Mouse (Mus musculus) T-helper 17 cell (primary cell): ENCODE measurements around the gene Gdpd5.

Source experiments
- in situ Hi-C, 2 experiments: fragments of 300-600 bp; cut with MboI, MseI; formaldehyde crosslinking; loops; 1 replicate in 1 of 2; 2 replicates in 1 of 2; pipeline ENCODE4 v1.15.1; 2025; ENCODE audit warnings: high pct_unique_total_duplicates in 2 of 2

Gene Gdpd5

GRCm38 (mm10) chr7:99381214-99382087 lies at the start of gene Gdpd5:
Gene Gdpd5 (plus strand): TSS chr7:99381414.
- in situ Hi-C loops = no loop called here

DNA sequence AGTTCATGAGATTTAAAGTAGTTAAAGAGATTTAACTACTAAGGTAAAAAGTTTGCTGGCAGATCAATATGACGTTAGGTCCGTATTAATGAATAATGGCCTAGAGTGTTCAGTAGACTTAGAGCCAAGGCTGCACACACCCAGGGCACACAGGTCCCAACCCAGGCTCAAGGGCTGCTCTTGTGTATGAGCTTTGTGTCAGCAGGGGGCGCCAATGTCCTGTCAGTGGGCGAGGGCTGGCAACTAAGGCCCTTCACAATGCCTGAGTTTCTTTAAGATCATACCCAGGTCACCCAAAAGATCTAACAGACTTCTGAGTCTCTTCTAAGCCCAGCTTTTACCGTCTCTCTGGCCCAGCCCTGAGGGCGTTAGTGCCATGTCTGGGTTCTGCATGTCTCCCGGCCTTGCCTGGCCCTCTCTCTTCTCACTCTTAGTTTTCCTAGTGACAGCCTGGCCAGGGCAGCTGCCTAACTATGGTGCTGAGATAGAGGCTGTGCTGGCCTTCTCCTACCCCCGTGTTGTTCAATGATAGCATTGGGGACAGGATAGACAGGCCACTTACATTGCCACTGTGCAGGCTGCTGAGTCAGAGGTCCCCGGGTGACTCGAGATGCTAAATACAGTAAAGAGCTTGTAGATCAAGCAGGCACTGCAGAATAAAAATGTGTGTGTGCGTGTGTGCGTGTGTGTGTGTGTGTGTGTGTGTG lies 48.3 kb upstream of the Gdpd5 start:
- in situ Hi-C loops = loop anchor here (5.0 kb wide), 2 partner anchors 34 to 119 kb away; no protein-coding TSS in a partner anchor

DNA sequence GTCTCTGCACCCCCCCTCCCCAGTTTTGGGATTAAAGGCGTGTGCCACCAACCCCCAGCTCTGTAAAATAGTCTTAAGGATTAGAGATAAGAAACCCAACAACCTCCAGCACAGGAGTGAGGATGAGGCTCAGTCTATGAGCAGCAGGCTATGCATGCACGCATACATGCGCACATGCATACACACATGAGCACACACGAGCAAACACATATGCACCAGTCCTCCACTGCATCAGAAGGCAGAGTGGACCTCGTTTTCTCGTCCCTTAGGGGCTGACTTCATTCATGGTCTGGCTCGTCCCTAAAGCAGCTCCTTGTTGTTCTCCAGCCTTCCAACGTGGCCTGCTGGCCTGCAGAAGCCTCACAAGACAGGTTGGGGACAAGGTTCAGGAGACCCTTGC lies 40.5 kb upstream of the Gdpd5 start:
- in situ Hi-C loops = no loop called here

- in situ Hi-C loops = no loop called here
Measured at GRCm38 (mm10) chr7:99343577-99343976, 37.6 kb upstream of the Gdpd5 start.

DNA sequence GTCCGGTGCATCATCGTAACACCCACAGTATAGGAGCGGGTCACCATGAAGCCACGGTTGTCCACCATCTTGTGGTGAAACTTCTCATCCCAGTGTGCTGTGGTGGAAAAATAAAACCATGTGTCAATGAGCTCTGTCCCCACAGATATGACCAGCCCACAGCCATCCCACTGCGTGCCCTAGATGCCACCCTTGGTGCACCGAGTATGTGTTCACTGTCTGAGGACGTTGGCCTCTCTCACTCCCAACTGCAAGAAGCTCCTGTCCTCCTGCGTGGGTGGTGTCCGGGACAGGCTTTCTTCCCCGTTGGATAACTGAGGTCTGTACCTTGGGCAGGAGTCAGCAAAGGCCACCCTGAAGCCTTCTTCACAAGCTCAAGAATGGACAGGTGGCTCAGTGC lies 33.9 kb upstream of the Gdpd5 start:
- in situ Hi-C loops = no loop called here

- in situ Hi-C loops = no loop called here
Measured at GRCm38 (mm10) chr7:99348883-99349282, 32.3 kb upstream of the Gdpd5 start.

- in situ Hi-C loops = loop anchor here in 1 of 2 experiments (10.0 kb wide), 1 partner anchor 345 kb away; no protein-coding TSS in a partner anchor
Measured at GRCm38 (mm10) chr7:99349782-99350720, 31.2 kb upstream of the Gdpd5 start.

DNA sequence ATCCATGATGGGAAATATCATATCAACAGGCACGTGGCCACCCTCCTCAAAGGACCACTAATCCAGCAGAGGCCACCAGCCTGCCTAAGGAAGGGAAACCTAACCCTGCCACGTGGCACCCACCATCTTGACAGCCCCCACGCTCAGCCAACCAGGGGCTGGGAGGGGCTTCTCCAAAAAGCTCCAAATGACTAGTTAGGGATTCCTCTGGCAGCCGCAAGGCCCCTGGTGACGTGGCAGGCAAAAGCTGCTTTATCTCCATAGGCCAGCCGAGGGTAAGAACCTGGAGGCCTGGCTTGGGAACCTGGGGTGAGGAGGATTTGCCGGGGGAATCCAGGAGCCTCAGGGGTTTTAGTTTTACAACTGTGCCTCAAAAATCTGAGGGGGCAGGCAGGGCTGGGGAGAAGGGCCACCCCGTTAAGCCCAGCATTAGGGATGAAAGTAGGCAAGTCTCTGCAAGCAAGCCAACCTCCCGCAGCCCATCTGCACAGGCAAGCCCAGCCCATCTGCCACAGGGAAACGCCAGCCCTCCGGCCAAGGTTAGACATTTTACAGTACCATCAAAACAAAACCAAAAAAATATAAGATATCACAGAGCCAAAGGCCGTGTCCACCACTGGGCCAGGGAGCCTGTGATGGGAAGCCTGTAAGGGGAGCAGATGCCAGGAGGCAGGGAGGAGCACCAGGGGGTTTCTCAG lies 30.0 kb upstream of the Gdpd5 start:
- in situ Hi-C loops = loop anchor here in 1 of 2 experiments (10.0 kb wide), 1 partner anchor 344 kb away; no protein-coding TSS in a partner anchor

GRCm38 (mm10) chr7:99351802-99352517 lies 29.3 kb upstream of the Gdpd5 start:
- in situ Hi-C loops = loop anchor here in 1 of 2 experiments (10.0 kb wide), 1 partner anchor 343 kb away; no protein-coding TSS in a partner anchor

GRCm38 (mm10) chr7:99352526-99353400 lies 28.5 kb upstream of the Gdpd5 start, which contains the start of gene Serpinh1:
Gene Serpinh1 (minus strand): TSS chr7:99353239.
- in situ Hi-C loops = loop anchor here in 1 of 2 experiments (10.0 kb wide), 1 partner anchor 342 kb away; no protein-coding TSS in a partner anchor

GRCm38 (mm10) chr7:99355731-99356131 lies 25.5 kb upstream of the Gdpd5 start:
- in situ Hi-C loops = loop anchor here in 1 of 2 experiments (10.0 kb wide), 1 partner anchor 339 kb away; no protein-coding TSS in a partner anchor

GRCm38 (mm10) chr7:99356244-99356930 lies 24.8 kb upstream of the Gdpd5 start:
- in situ Hi-C loops = loop anchor here in 1 of 2 experiments (10.0 kb wide), 1 partner anchor 338 kb away; no protein-coding TSS in a partner anchor

- in situ Hi-C loops = loop anchor here in 1 of 2 experiments (10.0 kb wide), 1 partner anchor 338 kb away; no protein-coding TSS in a partner anchor
Measured at GRCm38 (mm10) chr7:99357201-99357600, 24.0 kb upstream of the Gdpd5 start.

DNA sequence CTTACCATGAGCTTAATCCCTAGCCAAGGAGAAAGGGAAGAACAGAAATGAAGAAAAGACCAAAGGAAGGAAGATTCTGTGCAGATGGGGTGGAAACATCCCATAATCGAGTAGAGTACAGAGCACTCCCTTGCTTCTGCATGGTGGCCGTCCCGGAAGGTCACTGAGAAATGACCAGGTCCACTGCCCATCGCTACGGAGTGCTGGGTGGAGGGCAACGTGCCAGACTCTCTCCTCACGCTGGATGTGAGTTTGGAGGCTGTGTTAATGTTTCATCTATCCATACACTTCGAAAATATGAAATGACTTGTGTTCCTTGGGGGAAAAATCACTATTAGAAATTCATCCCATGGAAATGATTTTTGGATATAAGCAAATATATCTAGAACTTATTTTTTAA lies 22.8 kb upstream of the Gdpd5 start:
- in situ Hi-C loops = loop anchor here in 1 of 2 experiments (10.0 kb wide), 1 partner anchor 336 kb away; no protein-coding TSS in a partner anchor

GRCm38 (mm10) chr7:99360021-99360802 lies 21.0 kb upstream of the Gdpd5 start:
- in situ Hi-C loops = no loop called here

DNA sequence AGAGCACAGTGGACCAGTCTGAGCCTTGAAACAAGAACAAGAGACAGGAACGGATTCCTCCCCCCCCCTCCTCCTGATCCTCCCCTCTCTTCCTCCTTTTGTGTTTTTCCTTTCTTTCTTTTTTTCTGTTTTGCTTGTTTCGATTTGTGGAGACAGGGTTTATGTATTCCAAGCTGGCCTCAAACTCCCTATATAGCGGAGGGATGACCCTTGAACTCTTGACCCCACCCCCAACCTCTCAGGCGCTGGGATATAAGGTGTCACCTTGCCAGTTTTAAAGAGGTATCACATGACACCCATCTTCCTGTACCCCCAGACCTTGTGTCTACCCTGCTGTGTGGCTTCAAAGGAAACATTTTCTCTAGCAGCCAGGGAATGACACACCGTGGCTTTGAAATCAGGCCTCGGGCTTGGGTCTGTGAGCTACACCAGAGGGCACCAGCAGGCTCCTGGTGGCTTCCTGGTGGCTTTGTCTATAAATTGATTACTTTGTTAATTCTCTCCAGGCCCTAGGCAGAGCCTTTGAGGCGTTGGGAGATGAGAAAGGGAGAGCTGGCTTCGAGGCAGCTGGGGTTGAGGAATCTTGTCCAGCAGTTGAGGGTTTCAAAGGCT lies 20.3 kb upstream of the Gdpd5 start:
- in situ Hi-C loops = no loop called here

DNA sequence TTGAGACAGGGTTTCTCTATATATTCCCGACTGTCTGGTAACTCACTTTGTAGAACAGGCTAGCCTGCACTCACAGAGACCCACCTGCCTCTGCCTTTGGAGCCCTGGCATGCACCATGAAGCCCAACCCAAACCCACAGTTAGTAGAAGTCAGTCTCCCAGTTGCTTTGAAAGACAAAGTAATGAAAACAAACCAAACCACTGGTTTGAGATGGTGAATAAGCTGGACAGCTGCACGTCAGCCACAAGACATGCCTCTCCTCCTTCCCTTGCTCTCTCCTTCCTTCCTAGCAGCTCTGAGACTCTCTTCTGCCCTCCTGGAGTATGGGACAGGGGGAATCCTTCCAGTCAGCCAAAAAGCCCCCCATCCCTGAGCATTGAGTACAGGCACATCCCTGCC lies 19.1 kb upstream of the Gdpd5 start:
- in situ Hi-C loops = no loop called here
